Mouse (Mus musculus) cortical plate, adult 2 months (tissue): ENCODE measurements at regions not wholly inside any gene's neighbourhood (a gene's known extent, or its start where the extent isn't known, plus 50 kb on each side); places are given as distances from the start of the nearest gene placed in this dataset.

Experiments used
- CTCF ChIP-seq: fragments of 200-500 bp; IDR thresholded peaks from 2 replicates; pipeline ENCODE4 v1.5.1; 2011; ENCODE audit warnings: mild to moderate bottlenecking, control low read depth, low read length; ENCODE audit not compliant: insufficient read depth; ENCODE audit errors: extremely low read depth
- POLR2A ChIP-seq: fragments of 200-500 bp; IDR thresholded peaks from 2 replicates; pipeline ENCODE4 v1.6.1; 2011; ENCODE audit warnings: mild to moderate bottlenecking, low read length, control low read depth; ENCODE audit not compliant: insufficient read depth; ENCODE audit errors: extremely low read depth

- TF ChIP-seq CTCF, result no peak
- no peak for TF ChIP-seq POLR2A
Measured at GRCm38 (mm10) chr3:9105191-9105926, 504.5 kb downstream of the Zfp704 start.
